Mouse (Mus musculus) brown adipose tissue, adult 24 weeks (tissue): Measurements from ENCODE around the gene C2cd3. TPM values are rescaled to one million over a fixed set of nuclear protein-coding genes. Genes with fewer than 3 reads are reported as not detected.
"Not testable (repeated sequence)": the region's sequence is repeated elsewhere in the genome, so short reads cannot be mapped to it uniquely, and the experiment has no call there.

ENCODE experiments used
- H3K27ac ChIP-seq: fragments of 200-500 bp; replicated peaks from 2 replicates; pipeline ENCODE4 v1.5.1; 2012; ENCODE audit warnings: low read depth, mild to moderate bottlenecking, low read length
- H3K4me1 ChIP-seq: fragments of 200-500 bp; 2 replicates; pipeline ENCODE4 v1.6.1; 2012; ENCODE audit warnings: low read length, mixed read lengths; ENCODE audit not compliant: control insufficient read depth, insufficient read depth, insufficient read length
- H3K4me3 ChIP-seq: fragments of 200-500 bp; 2 replicates; pipeline ENCODE4 v1.5.1; 2012; ENCODE audit warnings: low read depth, mild to moderate bottlenecking, low read length, moderate library complexity; ENCODE audit not compliant: insufficient read depth
- polyA plus RNA-seq: library from polyadenylated mRNA; stranded (reverse); fragments of >200 nt; gene quantifications from 2 replicates; pipeline ENCODE4 v1.2.4, GENCODE M21; 2012; ENCODE audit not compliant: missing spikeins, insufficient read depth, insufficient read length

The C2cd3 gene
- polyA plus RNA-seq, 1 experiment, result 5.7 TPM

DNA sequence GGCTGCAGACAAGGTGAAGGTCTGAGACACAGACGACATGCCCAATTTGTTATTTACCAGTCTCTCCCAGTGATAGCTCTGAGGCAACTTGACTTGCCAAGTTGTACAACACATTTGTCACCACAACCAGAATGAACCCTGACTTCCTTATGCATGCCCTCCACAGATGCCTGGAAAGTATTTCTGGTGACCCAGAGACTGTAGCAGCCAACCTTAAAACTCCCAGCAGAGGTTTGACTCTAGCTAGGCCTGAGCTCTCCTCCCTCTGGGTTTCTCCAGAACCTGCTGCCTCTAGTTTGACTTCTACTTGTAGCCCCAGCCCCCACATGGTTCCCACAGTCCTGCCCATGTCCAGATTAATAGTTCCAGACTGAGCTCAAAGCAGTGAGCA, 99.4 kb downstream of the C2cd3 start:
- Histone ChIP-seq H3K4me3 (no peak overlapping the region), H3K27ac (peak overlapping the region; percentile 98), H3K4me1 (0 out of 2 replicates have a peak, but pooled peaks cover 7% of the 10 kb centered on the region)

- Histone ChIP-seq H3K27ac (peak within 1 kb of the TSS; percentile 98), H3K4me3 (peak within 1 kb of the TSS; percentile 61), H3K4me1 (0 out of 2 replicates have a peak, but pooled peaks cover 4% of the 10 kb centered on the region)
Observed at GRCm38 (mm10) chr7:100472777-100473176, 100.7 kb downstream of the C2cd3 start, which contains the start of gene Ucp3. Ucp3 (plus strand) TSS chr7:100472990.

DNA sequence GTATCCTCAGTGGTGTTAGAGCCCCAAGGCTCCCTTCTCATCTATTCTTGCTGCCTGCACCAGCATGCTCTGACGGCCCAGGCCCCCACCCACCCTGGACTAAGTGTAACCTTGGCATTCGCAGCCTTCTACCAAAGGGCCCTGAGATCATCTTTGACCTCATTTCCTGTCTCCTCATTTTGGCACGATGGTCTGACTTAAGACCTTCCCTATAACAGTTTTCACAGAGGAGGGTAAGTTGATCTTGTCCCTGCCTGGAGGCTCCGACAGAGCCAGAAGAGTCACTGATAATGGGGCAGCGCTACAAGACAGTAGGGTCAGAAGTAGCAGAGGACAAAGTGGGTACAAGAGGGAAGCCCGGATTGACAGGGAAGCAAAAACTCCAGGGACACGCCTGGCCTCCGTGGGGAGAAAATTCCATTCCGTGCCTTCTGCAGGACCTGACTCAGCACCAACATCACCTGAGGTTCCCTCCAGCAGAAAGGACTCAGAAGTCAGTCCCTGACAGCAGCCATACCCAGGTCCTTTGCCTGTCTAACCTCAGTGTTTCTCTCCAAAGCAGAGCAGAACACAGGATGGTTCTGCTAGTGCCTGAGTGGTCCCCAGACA, 101.9 kb downstream of the C2cd3 start:
- Histone ChIP-seq H3K4me3 (peak overlapping the region; percentile 61), H3K27ac (peak overlapping the region; percentile 98)

DNA sequence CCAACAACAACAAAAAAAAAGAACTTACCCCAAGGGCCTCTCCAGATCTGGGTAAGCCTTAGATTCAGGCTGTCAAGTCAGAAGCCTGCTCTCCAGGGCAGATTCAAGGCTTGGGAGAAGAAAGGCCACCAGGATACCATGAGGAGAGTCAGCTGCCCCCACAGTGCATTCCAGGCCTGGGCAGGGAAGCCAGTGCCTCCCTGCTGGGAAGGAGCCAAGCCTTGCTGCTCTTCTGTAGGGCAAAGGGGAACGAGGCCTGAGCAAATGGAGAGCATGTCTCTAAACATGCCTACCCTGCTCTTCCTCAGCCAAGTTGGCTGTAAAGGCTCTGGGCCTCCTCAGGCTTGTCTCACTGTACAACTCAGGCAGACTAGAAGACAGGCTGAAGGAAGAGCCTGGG, 102.6 kb downstream of the C2cd3 start:
- peak overlapping the region; percentile 98 for H3K27ac ChIP-seq
- 0 out of 2 replicates have a peak, but pooled peaks cover 4% of the 10 kb centered on the region for H3K4me1 ChIP-seq
- peak overlapping the region; percentile 61 for H3K4me3 ChIP-seq

More for the DNA sequence above, 101.9 kb downstream of the C2cd3 start:
- 0 out of 2 replicates have a peak, but pooled peaks cover 4% of the 10 kb centered on the region for H3K4me1 ChIP-seq

DNA sequence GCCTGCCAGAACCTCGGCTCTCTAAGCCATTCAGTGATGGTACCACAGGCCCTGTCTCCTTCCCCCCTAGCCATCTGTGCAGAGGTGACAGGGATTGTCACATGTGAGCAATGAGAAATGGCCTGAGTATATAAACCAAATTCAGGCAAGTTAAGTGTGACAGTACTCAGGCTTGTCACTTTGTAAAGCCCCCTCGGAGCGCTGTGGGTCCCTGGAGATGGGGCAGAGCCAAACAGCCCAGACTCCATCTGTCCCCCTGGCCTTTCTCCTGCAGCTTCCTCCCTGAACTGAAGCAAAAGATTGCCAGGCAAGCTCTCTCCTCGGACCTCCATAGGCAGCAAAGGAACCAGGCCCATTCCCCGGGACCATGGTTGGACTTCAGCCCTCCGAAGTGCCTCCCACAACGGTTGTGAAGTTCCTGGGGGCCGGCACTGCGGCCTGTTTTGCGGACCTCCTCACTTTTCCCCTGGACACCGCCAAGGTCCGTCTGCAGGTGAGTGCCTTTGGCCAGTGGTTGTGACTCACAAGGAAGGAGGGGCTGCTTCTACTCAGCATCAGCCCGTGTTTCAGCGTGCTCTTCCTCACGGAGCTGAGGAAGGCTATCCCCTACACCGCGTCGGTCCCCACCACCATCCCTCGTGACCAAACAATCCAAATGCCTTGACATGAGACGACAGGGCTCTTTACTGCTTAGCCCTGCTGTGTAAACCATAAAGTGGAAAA, 107.2 kb downstream of the C2cd3 start:
- 0 out of 2 replicates have a peak, but pooled peaks cover 2% of the 10 kb centered on the region for H3K4me1 ChIP-seq
- no peak overlapping the region for H3K27ac ChIP-seq
- no peak overlapping the region for H3K4me3 ChIP-seq

DNA sequence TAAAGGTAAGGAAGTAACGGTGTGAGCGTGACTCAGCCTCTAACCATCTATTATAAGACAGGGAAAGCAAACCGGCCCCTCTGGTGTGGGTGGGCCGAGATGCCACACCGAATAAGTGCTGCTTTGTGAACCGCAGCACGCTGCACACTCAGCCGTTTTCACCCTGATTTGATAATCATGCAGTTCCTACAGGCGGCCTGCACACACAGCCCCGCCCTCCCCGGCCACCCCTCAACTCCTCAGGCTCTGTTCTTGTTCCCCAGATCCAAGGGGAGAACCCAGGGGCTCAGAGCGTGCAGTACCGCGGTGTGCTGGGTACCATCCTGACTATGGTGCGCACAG, 107.8 kb downstream of the C2cd3 start:
- Histone ChIP-seq H3K4me3 (no peak overlapping the region), H3K4me1 (no peaks in the 10 kb centered on the region), H3K27ac (no peak overlapping the region)

DNA sequence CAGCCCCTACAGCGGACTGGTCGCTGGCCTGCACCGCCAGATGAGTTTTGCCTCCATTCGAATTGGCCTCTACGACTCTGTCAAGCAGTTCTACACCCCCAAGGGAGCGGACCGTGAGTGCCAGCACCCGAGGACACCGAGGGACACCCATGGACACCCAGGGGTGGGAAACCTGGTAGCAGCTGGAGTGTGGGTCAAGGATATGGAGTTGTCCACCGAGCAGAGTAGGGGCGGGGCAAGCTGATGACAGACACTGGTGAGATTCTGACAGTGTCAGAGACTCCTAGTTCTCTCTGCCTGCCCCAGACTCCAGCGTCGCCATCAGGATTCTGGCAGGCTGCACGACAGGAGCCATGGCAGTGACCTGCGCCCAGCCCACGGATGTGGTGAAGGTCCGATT, 108.1 kb downstream of the C2cd3 start:
- Histone ChIP-seq H3K4me3 (no peak overlapping the region), H3K27ac (no peak overlapping the region)

DNA sequence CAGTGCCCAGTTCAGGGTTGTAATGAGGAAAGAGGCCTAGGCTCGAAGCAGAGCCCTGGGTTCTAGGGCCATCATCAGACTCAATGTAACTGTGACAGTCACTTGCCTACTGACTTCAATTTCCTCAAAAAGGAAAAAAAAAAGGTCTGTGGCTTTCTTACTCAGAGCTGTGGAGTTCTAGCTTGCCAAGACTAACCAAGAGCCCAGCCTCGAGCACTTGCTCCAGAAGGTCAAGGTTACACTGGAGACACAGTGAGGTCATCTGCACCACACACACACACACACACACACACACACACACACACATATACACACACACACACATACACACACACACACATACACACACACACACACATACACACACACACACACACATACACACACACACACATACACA, 110.0 kb downstream of the C2cd3 start:
- not testable (repeated sequence) for H3K4me3 ChIP-seq, H3K27ac ChIP-seq, H3K4me1 ChIP-seq

More for the DNA sequence above, 108.1 kb downstream of the C2cd3 start:
- no peaks in the 10 kb centered on the region for H3K4me1 ChIP-seq

GRCm38 (mm10) chr7:100484493-100484892, 112.5 kb downstream of the C2cd3 start:
- no peak overlapping the region for H3K27ac ChIP-seq
- H3K4me3 ChIP-seq, result no peak overlapping the region
- H3K4me1 ChIP-seq, result no peaks in the 10 kb centered on the region

- Histone ChIP-seq H3K4me1 (no peaks in the 10 kb centered on the region), H3K4me3 (no peak overlapping the region), H3K27ac (no peak overlapping the region)
Observed at GRCm38 (mm10) chr7:100487301-100487700, 115.3 kb downstream of the C2cd3 start.

DNA sequence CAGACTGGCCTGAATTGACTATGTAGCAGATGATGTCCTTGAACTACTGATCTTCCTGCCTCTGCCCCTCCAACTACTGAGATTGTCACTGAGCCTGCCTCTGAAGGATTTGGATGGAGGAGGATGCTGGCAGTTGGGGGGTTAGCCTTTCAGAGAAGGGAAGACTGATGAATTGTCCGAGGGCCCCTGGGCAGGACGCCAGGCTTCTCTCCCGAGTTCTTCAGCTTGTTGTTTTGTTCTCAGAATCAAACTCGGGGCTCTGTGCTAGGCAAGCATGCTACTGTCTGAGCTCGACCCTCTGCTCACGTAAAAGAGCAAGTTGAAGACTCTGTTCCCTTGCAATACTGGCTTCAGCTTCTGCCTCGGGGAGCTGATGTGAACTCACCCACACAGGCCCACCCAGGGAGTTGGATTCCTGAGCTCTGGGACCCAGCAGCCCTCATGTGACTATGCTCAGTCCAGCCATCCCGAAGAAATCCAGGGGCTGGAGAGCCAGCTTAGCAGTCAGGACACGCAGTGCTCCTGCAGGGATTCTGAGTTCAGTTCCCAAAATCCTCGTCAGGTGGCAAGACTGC, 116.5 kb downstream of the C2cd3 start:
- Histone ChIP-seq H3K4me3 (no peak overlapping the region), H3K27ac (no peak overlapping the region), H3K4me1 (no peaks in the 10 kb centered on the region)

- Histone ChIP-seq H3K27ac (peak overlapping the region; percentile 66), H3K4me3 (peak overlapping the region; percentile 72), H3K4me1 (0 out of 2 replicates have a peak, but pooled peaks cover 5% of the 10 kb centered on the region)
Observed at GRCm38 (mm10) chr7:100492391-100493116, 120.5 kb downstream of the C2cd3 start.

- H3K4me3 ChIP-seq, result peak within 1 kb of the TSS; percentile 72
- H3K4me1 ChIP-seq, result 0 out of 2 replicates have a peak, but pooled peaks cover 5% of the 10 kb centered on the region
- H3K27ac ChIP-seq, result peak within 1 kb of the TSS; percentile 84
Observed at GRCm38 (mm10) chr7:100493117-100493483, 121.1 kb downstream of the C2cd3 start, which contains the start of gene Ucp2. Ucp2 (plus strand) TSS chr7:100493337.

- peak overlapping the region; percentile 84 for H3K27ac ChIP-seq
- H3K4me1 ChIP-seq, result 0 out of 2 replicates have a peak, but pooled peaks cover 5% of the 10 kb centered on the region
- H3K4me3 ChIP-seq, result peak overlapping the region; percentile 72
Observed at GRCm38 (mm10) chr7:100493484-100494414, 121.7 kb downstream of the C2cd3 start.
